Mouse (Mus musculus) hindbrain, embryonic 13.5 days (tissue): ENCODE measurements around the gene Jarid2. TPM values are rescaled to one million over a fixed set of nuclear protein-coding genes. Genes with fewer than 3 reads are reported as not detected.
A peak's percentile ranks its signal among the peaks of the same experiment; 100 is the strongest.
"Not testable (repeated sequence)": the region's sequence is repeated elsewhere in the genome, so short reads cannot be mapped to it uniquely, and the experiment has no call there.

Experiments used
- ATAC-seq: fragments of 200-750 bp; cut with Nextera tagmentation; 2 replicates; pipeline ENCODE4 v1.8.0; 2017; ENCODE audit warnings: moderate TSS enrichment; ENCODE audit not compliant: low FRiP score
- H3K27ac ChIP-seq: fragments of 300-500 bp; sonication (generic); 2 replicates; pipeline ENCODE4 v1.5.1; 2015; ENCODE audit warnings: inconsistent platforms, mild to moderate bottlenecking, moderate library complexity
- H3K27me3 ChIP-seq: fragments of 300-500 bp; sonication (generic); 2 replicates; pipeline ENCODE4 v1.6.1; 2015; ENCODE audit warnings: mild to moderate bottlenecking, inconsistent platforms
- H3K36me3 ChIP-seq: fragments of 300-500 bp; sonication (generic); 2 replicates; pipeline ENCODE4 v1.6.1; 2015; ENCODE audit warnings: mild to moderate bottlenecking, inconsistent platforms
- H3K4me1 ChIP-seq: fragments of 300-500 bp; sonication (generic); replicated peaks from 2 replicates; pipeline ENCODE4 v1.6.1; 2015; ENCODE audit warnings: inconsistent platforms
- H3K4me2 ChIP-seq: fragments of 300-500 bp; sonication (generic); 2 replicates; pipeline ENCODE4 v1.6.1; 2015; ENCODE audit warnings: inconsistent platforms, mild to moderate bottlenecking, moderate library complexity
- H3K4me3 ChIP-seq: fragments of 300-500 bp; sonication (generic); 2 replicates; pipeline ENCODE4 v1.5.1; 2015; ENCODE audit warnings: mild to moderate bottlenecking, inconsistent platforms
- H3K9ac ChIP-seq: fragments of 300-500 bp; sonication (generic); 2 replicates; pipeline ENCODE4 v1.6.1; 2015; ENCODE audit warnings: mild to moderate bottlenecking, inconsistent platforms
- H3K9me3 ChIP-seq: fragments of 300-500 bp; sonication (generic); 2 replicates; pipeline ENCODE4 v1.6.1; 2016; ENCODE audit warnings: inconsistent platforms
- WGBS: fragments of 180-500 bp; shearing (Covaris S2); methylation state at CpG from one replicate; pipeline ENCODE4 v1.1.7; 2015; 5-methylcytosine and 5-hydroxymethylcytosine counted together
- polyA plus RNA-seq: library from polyadenylated mRNA; unstranded; fragments of >200 nt; fragmentation: Nextera tagmentation; extraction: Ambion mirVana; gene quantifications from 2 replicates; pipeline ENCODE4 v1.2.1, GENCODE M21; 2015

The Jarid2 gene
- polyA plus RNA-seq, 1 experiment from 2014 or later = 60.9 TPM

GRCm38 (mm10) chr13:44711062-44711461 is 18.2 kb upstream of the Jarid2 start:
- H3K4me2 ChIP-seq = no peak overlapping the region
- H3K9ac ChIP-seq = no peak overlapping the region
- 74% methylated on average over 5 of the region's 5 CpGs for WGBS
- no peak overlapping the region for H3K4me3 ChIP-seq
- peaks cover 13% of the 10 kb centered on the region; the same call in 1 of the 2 replicates for H3K4me1 ChIP-seq
- no peak overlapping the region for H3K27ac ChIP-seq
- ATAC-seq = no peak
- no peaks in the 10 kb centered on the region for H3K9me3 ChIP-seq
- H3K36me3 ChIP-seq = no peaks in the 10 kb centered on the region
- no peaks in the 10 kb centered on the region for H3K27me3 ChIP-seq

- Histone ChIP-seq H3K9me3 (no peaks in the 10 kb centered on the region), H3K4me1 (peaks cover 12% of the 10 kb centered on the region; the same call in 1 of the 2 replicates), H3K9ac (no peak overlapping the region), H3K4me3 (no peak overlapping the region), H3K4me2 (no peak overlapping the region), H3K27me3 (no peaks in the 10 kb centered on the region), H3K36me3 (no peaks in the 10 kb centered on the region), H3K27ac (no peak overlapping the region)
- no peak for ATAC-seq
- 56% methylated on average over 1 of the region's 1 CpGs for WGBS
Measured at GRCm38 (mm10) chr13:44711882-44712281, 17.4 kb upstream of the Jarid2 start.

GRCm38 (mm10) chr13:44715187-44715885 is 13.9 kb upstream of the Jarid2 start:
- Histone ChIP-seq H3K4me1 (peaks cover 8% of the 10 kb centered on the region; the same call in 1 of the 2 replicates), H3K27ac (no peak overlapping the region), H3K9me3 (no peaks in the 10 kb centered on the region), H3K27me3 (no peaks in the 10 kb centered on the region), H3K36me3 (no peaks in the 10 kb centered on the region), H3K4me2 (peak overlapping the region; percentile 26; the same call in 1 of the 2 replicates), H3K9ac (no peak overlapping the region), H3K4me3 (no peak overlapping the region)
- no peak for ATAC-seq
- WGBS = 15% methylated on average over 10 of the region's 10 CpGs

DNA sequence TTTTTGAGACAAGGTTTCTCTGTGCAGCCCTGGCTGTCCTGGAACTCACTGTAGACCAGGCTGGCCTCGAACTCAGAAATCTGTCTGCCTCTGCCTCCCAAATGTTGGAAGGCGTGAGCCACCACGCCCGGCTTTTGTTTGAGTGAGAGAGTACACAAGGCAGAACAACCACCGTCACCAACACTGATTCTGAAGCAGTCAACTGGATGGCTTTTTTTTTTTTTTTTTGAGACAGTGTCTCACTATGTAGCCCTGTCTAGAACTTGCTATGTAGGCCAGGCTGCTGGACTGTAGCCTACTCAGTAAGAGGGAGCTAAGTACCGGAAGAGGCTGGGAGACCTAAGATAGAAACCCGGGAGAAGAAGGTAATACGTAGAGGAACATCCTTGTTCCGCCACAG is 11.4 kb upstream of the Jarid2 start:
- H3K27me3 ChIP-seq = no peaks in the 10 kb centered on the region
- H3K27ac ChIP-seq = no peak overlapping the region
- no peak overlapping the region for H3K4me2 ChIP-seq
- no peak for ATAC-seq
- no peaks in the 10 kb centered on the region for H3K9me3 ChIP-seq
- H3K4me1 ChIP-seq = peaks cover 8% of the 10 kb centered on the region; the same call in 1 of the 2 replicates
- H3K9ac ChIP-seq = no peak overlapping the region
- H3K36me3 ChIP-seq = no peaks in the 10 kb centered on the region
- H3K4me3 ChIP-seq = no peak overlapping the region
- WGBS = 93% methylated on average over 9 of the region's 9 CpGs

DNA sequence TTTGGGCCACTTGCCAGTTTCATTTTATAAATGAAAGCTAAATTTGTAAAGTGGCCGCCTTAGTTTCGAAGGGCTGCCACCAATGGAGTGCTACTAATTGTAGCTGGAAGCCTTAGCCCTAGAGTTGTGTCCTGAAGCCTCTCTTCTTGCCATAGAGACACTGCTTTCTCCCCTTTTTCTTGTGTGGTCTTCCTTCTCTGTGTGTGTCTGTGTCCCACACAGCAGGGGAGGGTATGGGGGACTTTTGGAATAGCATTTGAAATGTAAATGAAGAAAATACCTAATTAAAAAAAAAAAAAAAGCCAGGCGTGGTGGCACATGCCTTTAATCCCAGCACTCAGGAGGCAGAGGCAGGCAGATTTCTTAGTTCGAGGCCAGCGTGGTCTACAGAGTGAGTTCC is 10.8 kb upstream of the Jarid2 start:
- not testable (repeated sequence) for H3K36me3 ChIP-seq, ATAC-seq, H3K27ac ChIP-seq, H3K27me3 ChIP-seq, H3K9ac ChIP-seq, H3K4me3 ChIP-seq, H3K9me3 ChIP-seq, H3K4me1 ChIP-seq, H3K4me2 ChIP-seq
- WGBS = 91% methylated on average over 5 of the region's 5 CpGs

DNA sequence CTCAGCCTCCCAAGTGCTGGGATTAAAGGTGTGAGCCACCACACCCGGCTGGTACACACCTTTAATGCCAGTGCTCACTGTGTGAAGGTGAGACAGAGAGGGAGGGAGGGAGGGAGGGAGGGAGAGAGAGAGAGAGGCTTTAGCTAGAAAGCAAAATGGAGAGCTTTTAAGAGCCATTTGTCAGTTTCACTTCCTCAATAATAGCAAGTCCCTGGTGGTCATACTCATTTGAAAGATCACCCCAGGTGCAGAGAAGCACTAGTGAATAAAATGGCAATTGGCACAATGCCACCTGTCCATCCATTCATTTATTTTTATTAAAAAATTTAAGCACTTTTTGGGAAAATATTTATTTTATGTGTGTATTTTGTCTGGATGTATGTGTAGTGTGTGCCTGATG is 9.2 kb upstream of the Jarid2 start:
- Histone ChIP-seq H3K9me3 (no peaks in the 10 kb centered on the region), H3K4me3 (no peak overlapping the region), H3K27ac (no peak overlapping the region), H3K4me1 (peaks cover 8% of the 10 kb centered on the region; the same call in 1 of the 2 replicates), H3K4me2 (no peak overlapping the region), H3K36me3 (no peaks in the 10 kb centered on the region), H3K9ac (no peak overlapping the region), H3K27me3 (no peaks in the 10 kb centered on the region)
- 86% methylated on average over 1 of the region's 1 CpGs for WGBS
- ATAC-seq = no peak

GRCm38 (mm10) chr13:44721891-44722547 is 7.3 kb upstream of the Jarid2 start:
- WGBS = 68% methylated on average over 5 of the region's 5 CpGs
- no peak overlapping the region for H3K4me2 ChIP-seq
- no peak overlapping the region for H3K27ac ChIP-seq
- no peaks in the 10 kb centered on the region for H3K36me3 ChIP-seq
- no peak overlapping the region for H3K9ac ChIP-seq
- H3K27me3 ChIP-seq = no peaks in the 10 kb centered on the region
- H3K4me1 ChIP-seq = no peaks in the 10 kb centered on the region
- H3K9me3 ChIP-seq = no peaks in the 10 kb centered on the region
- ATAC-seq = no peak
- no peak overlapping the region for H3K4me3 ChIP-seq

GRCm38 (mm10) chr13:44723522-44723921 is 5.8 kb upstream of the Jarid2 start:
- H3K4me3 ChIP-seq, H3K27ac ChIP-seq, H3K4me1 ChIP-seq, H3K9ac ChIP-seq, H3K36me3 ChIP-seq, H3K9me3 ChIP-seq, ATAC-seq, H3K4me2 ChIP-seq, H3K27me3 ChIP-seq: not testable (repeated sequence)
- WGBS = 90% methylated on average over 9 of the region's 9 CpGs

GRCm38 (mm10) chr13:44728145-44728880 is 961 bp upstream of the Jarid2 start:
- H3K36me3 ChIP-seq = no peaks in the 10 kb centered on the region
- H3K4me1 ChIP-seq = peaks cover 11% of the 10 kb centered on the region
- WGBS = 23% methylated on average over 1 of the region's 1 CpGs
- no peaks in the 10 kb centered on the region for H3K9me3 ChIP-seq
- H3K4me3 ChIP-seq = no peak overlapping the region
- H3K9ac ChIP-seq = no peak overlapping the region
- H3K4me2 ChIP-seq = no peak overlapping the region
- H3K27ac ChIP-seq = no peak overlapping the region
- no peak for ATAC-seq
- no peaks in the 10 kb centered on the region for H3K27me3 ChIP-seq

DNA sequence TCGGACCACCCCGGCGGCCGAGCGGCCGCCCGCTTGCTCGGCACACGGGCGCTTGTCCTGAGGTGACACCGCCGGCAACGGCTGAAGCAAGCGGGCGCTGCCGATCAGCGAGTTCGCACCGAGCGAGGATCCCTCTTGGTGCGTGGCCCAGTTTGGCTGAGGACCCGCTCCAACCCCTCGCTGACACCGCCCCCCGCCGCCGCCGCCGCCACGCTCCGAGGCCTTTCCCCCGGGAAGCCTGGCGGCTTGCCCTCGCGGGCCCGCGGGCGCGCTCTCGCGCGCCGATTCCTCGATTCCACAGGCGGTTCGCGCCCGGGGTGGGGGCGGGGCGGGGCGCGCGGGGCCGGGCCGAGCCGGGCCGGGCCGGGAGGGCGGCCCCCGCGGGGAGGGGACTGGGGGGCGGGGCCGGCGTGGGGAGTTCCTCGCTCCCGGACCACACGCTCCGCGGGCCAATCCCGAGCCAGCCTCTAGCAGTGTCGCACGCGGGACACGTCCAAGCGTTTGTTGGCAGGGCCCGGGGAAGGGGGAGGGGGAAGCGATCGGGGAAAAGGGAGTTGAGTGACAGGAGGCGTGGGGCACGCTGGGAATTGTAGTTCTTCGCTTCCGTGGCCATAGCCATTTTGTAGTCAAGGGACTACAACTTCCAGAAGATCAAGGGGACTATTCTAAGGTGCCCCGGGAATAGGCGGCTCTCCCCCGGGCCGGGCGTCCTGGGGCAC is 1.0 kb downstream of the Jarid2 start:
- Histone ChIP-seq H3K27ac (peak overlapping the region; percentile 98), H3K4me1 (peaks cover 26% of the 10 kb centered on the region), H3K4me3 (peak overlapping the region; percentile 74), H3K9me3 (no peaks in the 10 kb centered on the region), H3K4me2 (peak overlapping the region; percentile 87), H3K27me3 (no peaks in the 10 kb centered on the region), H3K36me3 (no peaks in the 10 kb centered on the region), H3K9ac (peak overlapping the region; percentile 87)
- ATAC-seq = peak; percentile 97
- under 1% methylated on average over 47 of the region's 87 CpGs for WGBS

GRCm38 (mm10) chr13:44730939-44731551 is 1.8 kb downstream of the Jarid2 start:
- Histone ChIP-seq H3K36me3 (no peaks in the 10 kb centered on the region), H3K27me3 (no peaks in the 10 kb centered on the region), H3K4me2 (peak overlapping the region; percentile 74), H3K9me3 (no peaks in the 10 kb centered on the region), H3K4me1 (peaks cover 30% of the 10 kb centered on the region), H3K27ac (peak overlapping the region; percentile 98), H3K9ac (peak overlapping the region; percentile 87), H3K4me3 (peak overlapping the region; percentile 74)
- WGBS = 0% methylated on average over 39 of the region's 41 CpGs
- ATAC-seq = peak; percentile 83
